Mouse (Mus musculus): ENCODE data around the gene Ciita.

GRCm38 (mm10) chr16:10575915-10576314 is 96.1 kb downstream of the Ciita start:
- TF ChIP-seq GATA1 (IDR thresholded peaks at IDR 0.05; ENCODE audit: borderline replicate concordance, low read length) (no peak), FLI1 (IDR thresholded peaks at IDR 0.05; ENCODE audit: low read length) (no peak)
